Mouse (Mus musculus) hindbrain, embryonic 16.5 days (tissue): ENCODE results near the gene Tbl2. TPM values are rescaled to one million over a fixed set of nuclear protein-coding genes. Genes with fewer than 3 reads are reported as not detected.

Experiments
- ATAC-seq: fragments of 200-750 bp; cut with Nextera tagmentation; 2 replicates; pipeline ENCODE4 v1.8.0; 2017; ENCODE audit warnings: moderate TSS enrichment, moderate library complexity
- H3K27ac ChIP-seq: fragments of 300-500 bp; sonication (generic); 2 replicates; pipeline ENCODE4 v1.5.1; 2014; ENCODE audit warnings: low read depth, mild to moderate bottlenecking, control low read depth, low read length, moderate library complexity
- H3K27me3 ChIP-seq: fragments of 300-500 bp; sonication (generic); replicated peaks from 2 replicates; pipeline ENCODE4 v1.6.1; 2014; ENCODE audit warnings: low read length; ENCODE audit not compliant: control insufficient read depth, insufficient read depth
- H3K36me3 ChIP-seq: fragments of 300-500 bp; sonication (generic); 2 replicates; pipeline ENCODE4 v1.6.1; 2014; ENCODE audit warnings: mild to moderate bottlenecking, low read length, moderate library complexity, mixed read lengths; ENCODE audit not compliant: control insufficient read depth, insufficient read depth
- H3K4me1 ChIP-seq: fragments of 300-500 bp; sonication (generic); 2 replicates; pipeline ENCODE4 v1.6.1; 2014; ENCODE audit warnings: low read depth, low read length; ENCODE audit not compliant: control insufficient read depth, insufficient read depth
- H3K4me2 ChIP-seq: fragments of 300-500 bp; sonication (generic); 2 replicates; pipeline ENCODE4 v1.6.1; 2014; ENCODE audit warnings: mild to moderate bottlenecking, low read length, control low read depth, moderate library complexity
- H3K4me3 ChIP-seq: fragments of 300-500 bp; sonication (generic); 2 replicates; pipeline ENCODE4 v1.5.1; 2014; ENCODE audit warnings: mild to moderate bottlenecking, low read length, control low read depth, moderate library complexity
- H3K9ac ChIP-seq: fragments of 300-500 bp; sonication (generic); 2 replicates; pipeline ENCODE4 v1.6.1; 2014; ENCODE audit warnings: low read depth, mild to moderate bottlenecking, control low read depth, low read length, moderate library complexity
- H3K9me3 ChIP-seq: fragments of 300-500 bp; sonication (generic); 2 replicates; pipeline ENCODE4 v1.6.1; 2014; ENCODE audit warnings: mild to moderate bottlenecking, low read length, moderate library complexity; ENCODE audit not compliant: control insufficient read depth
- whole genome bisulfite sequencing: fragments of 180-500 bp; shearing (Covaris S2); extraction: QIAGEN DNeasy Blood & Tissue Kit; methylation state at CpG from one replicate; pipeline ENCODE4 v1.1.7; 2014; 5-methylcytosine and 5-hydroxymethylcytosine counted together
- polyA plus RNA-seq: library from polyadenylated mRNA; unstranded; fragments of >200 nt; fragmentation: Nextera tagmentation; extraction: Ambion mirVana; gene quantifications from 2 replicates; pipeline ENCODE4 v1.2.1, GENCODE M21; 2015

Tbl2 gene
- polyA plus RNA-seq, 1 experiment from 2014 or later = 15.0 TPM

GRCm38 (mm10) chr5:135178996-135179395 lies 29.5 kb downstream of the Tbl2 start:
- no peaks in the 10 kb centered on the region for H3K9me3 ChIP-seq
- WGBS = 81% methylated on average over 4 of the region's 4 CpGs
- no peak for ATAC-seq
- no peak overlapping the region for H3K4me3 ChIP-seq
- H3K36me3 ChIP-seq = peaks cover 37% of the 10 kb centered on the region
- no peaks in the 10 kb centered on the region for H3K27me3 ChIP-seq
- H3K27ac ChIP-seq = no peak overlapping the region
- no peaks in the 10 kb centered on the region for H3K4me1 ChIP-seq
- H3K9ac ChIP-seq = no peak overlapping the region
- H3K4me2 ChIP-seq = no peak overlapping the region

- H3K4me2 ChIP-seq = no peak overlapping the region
- H3K9me3 ChIP-seq = no peaks in the 10 kb centered on the region
- H3K4me1 ChIP-seq = no peaks in the 10 kb centered on the region
- H3K36me3 ChIP-seq = peaks cover 37% of the 10 kb centered on the region
- no peaks in the 10 kb centered on the region for H3K27me3 ChIP-seq
- no peak overlapping the region for H3K4me3 ChIP-seq
- no peak for ATAC-seq
- no peak overlapping the region for H3K27ac ChIP-seq
- no peak overlapping the region for H3K9ac ChIP-seq
- 90% methylated on average over 6 of the region's 7 CpGs for WGBS
These were observed 30.2 kb downstream of the Tbl2 start for GRCm38 (mm10) chr5:135179616-135180015.

GRCm38 (mm10) chr5:135180796-135181195 lies 31.3 kb downstream of the Tbl2 start:
- 96% methylated on average over 14 of the region's 14 CpGs for WGBS
- Histone ChIP-seq H3K36me3 (peaks cover 37% of the 10 kb centered on the region), H3K4me1 (no peaks in the 10 kb centered on the region), H3K9ac (no peak overlapping the region), H3K4me2 (no peak overlapping the region), H3K27ac (no peak overlapping the region), H3K9me3 (no peaks in the 10 kb centered on the region), H3K27me3 (no peaks in the 10 kb centered on the region), H3K4me3 (no peak overlapping the region)
- no peak for ATAC-seq

GRCm38 (mm10) chr5:135181776-135182175 lies 32.3 kb downstream of the Tbl2 start:
- no peak overlapping the region for H3K9ac ChIP-seq
- no peak overlapping the region for H3K4me2 ChIP-seq
- peaks cover 37% of the 10 kb centered on the region for H3K36me3 ChIP-seq
- no peak overlapping the region for H3K4me3 ChIP-seq
- ATAC-seq = no peak
- no peaks in the 10 kb centered on the region for H3K9me3 ChIP-seq
- no peaks in the 10 kb centered on the region for H3K4me1 ChIP-seq
- H3K27ac ChIP-seq = no peak overlapping the region
- 59% methylated on average over 6 of the region's 6 CpGs for WGBS
- no peaks in the 10 kb centered on the region for H3K27me3 ChIP-seq

- H3K27ac ChIP-seq = no peak overlapping the region
- peaks cover 29% of the 10 kb centered on the region for H3K36me3 ChIP-seq
- no peak for ATAC-seq
- H3K4me1 ChIP-seq = peaks cover under 1% of the 10 kb centered on the region
- no peak overlapping the region for H3K9ac ChIP-seq
- no peaks in the 10 kb centered on the region for H3K9me3 ChIP-seq
- no peaks in the 10 kb centered on the region for H3K27me3 ChIP-seq
- no peak overlapping the region for H3K4me3 ChIP-seq
- H3K4me2 ChIP-seq = no peak overlapping the region
- WGBS = 56% methylated on average over 8 of the region's 8 CpGs
These were observed 33.8 kb downstream of the Tbl2 start for GRCm38 (mm10) chr5:135183131-135183861.

GRCm38 (mm10) chr5:135185016-135185415 lies 35.6 kb downstream of the Tbl2 start:
- WGBS = over 99% methylated on average over 3 of the region's 3 CpGs
- Histone ChIP-seq H3K27me3 (no peaks in the 10 kb centered on the region), H3K4me2 (no peak overlapping the region), H3K4me3 (no peak overlapping the region), H3K36me3 (peaks cover 23% of the 10 kb centered on the region), H3K9ac (no peak overlapping the region), H3K9me3 (no peaks in the 10 kb centered on the region), H3K4me1 (peaks cover 17% of the 10 kb centered on the region), H3K27ac (no peak overlapping the region; the same call in 1 of the 2 replicates)
- no peak for ATAC-seq

- peaks cover 19% of the 10 kb centered on the region for H3K4me1 ChIP-seq
- no peak for ATAC-seq
- peaks cover 17% of the 10 kb centered on the region for H3K36me3 ChIP-seq
- H3K27me3 ChIP-seq = no peaks in the 10 kb centered on the region
- H3K9ac ChIP-seq = no peak overlapping the region
- no peak overlapping the region; the same call in 1 of the 2 replicates for H3K27ac ChIP-seq
- H3K4me2 ChIP-seq = no peak overlapping the region
- H3K4me3 ChIP-seq = no peak overlapping the region
- WGBS = 34% methylated on average over 3 of the region's 3 CpGs
- H3K9me3 ChIP-seq = no peaks in the 10 kb centered on the region
These were observed 36.1 kb downstream of the Tbl2 start for GRCm38 (mm10) chr5:135185596-135185995.

GRCm38 (mm10) chr5:135186231-135186620 lies 36.8 kb downstream of the Tbl2 start:
- ATAC-seq = peak; percentile 8; the same call in 1 of the 2 replicates
- Histone ChIP-seq H3K4me2 (peak overlapping the region; percentile 68), H3K9ac (peak overlapping the region; percentile 68), H3K36me3 (peaks cover 11% of the 10 kb centered on the region), H3K4me3 (peak overlapping the region; percentile 99), H3K9me3 (no peaks in the 10 kb centered on the region), H3K27ac (peak overlapping the region; percentile 90), H3K4me1 (peaks cover 19% of the 10 kb centered on the region), H3K27me3 (no peaks in the 10 kb centered on the region)
- 18% methylated on average over 10 of the region's 10 CpGs for WGBS

- Histone ChIP-seq H3K9ac (peak within 1 kb of the TSS; percentile 97), H3K9me3 (no peaks in the 10 kb centered on the region), H3K36me3 (peaks cover 7% of the 10 kb centered on the region), H3K4me1 (peaks cover 19% of the 10 kb centered on the region), H3K27me3 (no peaks in the 10 kb centered on the region), H3K4me2 (peak within 1 kb of the TSS; percentile 92), H3K4me3 (peak within 1 kb of the TSS; percentile 99), H3K27ac (peak within 1 kb of the TSS; percentile 96)
- ATAC-seq = peak; percentile 97
- under 1% methylated on average over 57 of the region's 57 CpGs for WGBS
These were observed 37.3 kb downstream of the Tbl2 start, which contains the start of gene Baz1b for GRCm38 (mm10) chr5:135186621-135187348. Baz1b (plus strand) TSS chr5:135187264.
